Mouse (Mus musculus) small intestine, adult 2 months (tissue): ENCODE measurements around the gene Nol11.

Source experiments
- CTCF ChIP-seq: fragments of 200-500 bp; IDR thresholded peaks from 2 replicates; pipeline ENCODE4 v1.5.1; 2012; ENCODE audit warnings: low read depth, mild to moderate bottlenecking, control low read depth, inconsistent platforms, low read length, moderate library complexity, mixed read lengths; ENCODE audit not compliant: insufficient replicate concordance, insufficient read length; ENCODE audit errors: extremely low read depth
- POLR2A ChIP-seq: fragments of 200-500 bp; IDR thresholded peaks from 2 replicates; pipeline ENCODE4 v1.6.1; 2012; ENCODE audit warnings: low read depth, mild to moderate bottlenecking, control low read depth, inconsistent platforms, low read length, moderate library complexity

DNA sequence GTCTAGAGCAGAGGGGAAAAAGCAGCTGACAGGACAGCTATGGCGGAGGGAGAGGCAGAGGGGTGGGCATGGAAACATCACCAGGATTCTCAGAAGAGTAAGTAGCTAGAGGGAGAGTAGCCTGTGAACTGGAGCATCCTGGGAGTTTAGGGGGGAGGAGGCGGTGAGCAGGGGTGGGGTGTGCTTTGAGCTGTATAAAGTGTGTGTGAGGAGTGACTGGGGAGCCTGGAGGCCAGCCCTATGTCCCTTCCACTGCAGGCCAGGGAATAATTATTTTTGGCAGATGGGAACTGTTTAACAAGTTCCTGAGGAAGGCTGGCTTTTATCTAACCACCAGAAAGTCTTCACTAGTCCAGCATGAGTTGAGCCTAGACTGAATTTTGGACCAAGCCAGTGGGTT lies 6.2 kb upstream of the Nol11 start:
- TF ChIP-seq CTCF, result no peak
- TF ChIP-seq POLR2A, result no peak
